In the genomic region with DNA sequence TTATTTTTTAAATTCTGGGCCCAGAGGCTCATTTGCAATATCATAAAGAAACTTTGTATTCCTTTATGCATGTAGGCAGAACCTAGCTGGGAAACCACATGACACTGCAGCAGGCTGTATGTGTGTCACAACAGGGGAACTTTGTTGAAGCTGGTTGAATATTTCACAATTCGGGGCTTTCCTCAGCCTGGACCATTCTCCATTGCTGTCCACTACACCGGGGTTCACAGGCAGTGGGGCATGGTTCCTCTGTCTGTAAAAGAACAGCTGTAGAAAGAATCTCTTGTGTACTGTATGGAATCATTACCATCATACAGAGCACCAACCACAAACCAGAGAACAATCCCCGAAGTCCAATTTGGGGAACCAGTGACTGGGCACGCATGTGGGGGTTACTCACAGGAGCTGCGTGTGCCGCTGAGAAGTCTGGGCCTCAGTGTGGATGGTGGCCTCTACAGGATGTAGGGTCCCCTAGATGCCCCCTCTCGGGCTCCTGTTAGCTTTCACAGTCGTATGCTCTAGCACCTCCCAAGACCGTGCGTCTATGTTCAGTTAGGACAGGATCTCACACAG, we compare ENCODE assay signal across 22 mouse cellular contexts. TPM values are rescaled to one million over a fixed set of nuclear protein-coding genes. Genes with fewer than 3 reads are reported as not detected.
DNase-seq lines count a peak whose midpoint lies in the region; ATAC-seq and TF ChIP-seq lines count a peak whose summit lies in the region.
"Had no signal": no experiment of that assay in that cellular context is flagged by ENCODE, and none has a peak within 500 bp of the region (broad histone marks: within the 10 kb centered on the region; RNA-seq: fewer than 3 reads in every experiment).

No protein-coding gene starts in this region.

- H3K4me3 ChIP-seq in lung, postnatal 0 days (ENCODE audit: low read depth, low read length) = no peak overlapping the region
- H3K4me3 ChIP-seq in CH12.LX (replicated peaks in 1 of 3; ENCODE audit: low read depth in 2 of 3, low read length in 2 of 3, poor library complexity in 1 of 3) = no peak overlapping the region
- no peak overlapping the region for H3K4me3 ChIP-seq in forebrain, embryonic 10.5 days
- H3K4me3 ChIP-seq: heart, embryonic 10.5 days; hindbrain, embryonic 12.5 days; midbrain, embryonic 13.5 days; myocyte; neural tube, embryonic 15.5 days had no signal

- H3K4me1 ChIP-seq in lung, postnatal 0 days (ENCODE audit: insufficient read depth, low read depth, low read length) = no peaks in the 10 kb centered on the region
- peaks cover 11 to 59% of the 10 kb centered on the region in 2 experiments for H3K4me1 ChIP-seq in CH12.LX (ENCODE audit: control insufficient read depth in 1 of 2, insufficient read depth in 2 of 2)
- no peaks in the 10 kb centered on the region for H3K4me1 ChIP-seq in forebrain, embryonic 10.5 days
- H3K4me1 ChIP-seq: midbrain, embryonic 13.5 days; neural tube, embryonic 15.5 days had no signal

- H3K9me3 ChIP-seq in lung, postnatal 0 days (ENCODE audit: low read length) = no peaks in the 10 kb centered on the region
- no peaks in the 10 kb centered on the region for H3K9me3 ChIP-seq in CH12.LX (replicated peaks; ENCODE audit: low read length)
- no peaks in the 10 kb centered on the region for H3K9me3 ChIP-seq in forebrain, embryonic 10.5 days
- H3K9me3 ChIP-seq: heart, embryonic 10.5 days; hindbrain, embryonic 12.5 days; midbrain, embryonic 13.5 days; neural tube, embryonic 15.5 days had no signal

- no peak overlapping the region for H3K9ac ChIP-seq in lung, postnatal 0 days (replicated peaks; ENCODE audit: low read depth)
- peak overlapping the region; percentile 43; the same call in 1 of the 2 replicates for H3K9ac ChIP-seq in CH12.LX (ENCODE audit: insufficient read depth, low read depth)
- H3K9ac ChIP-seq: hindbrain, embryonic 12.5 days; liver, embryonic 14.5 days; midbrain, embryonic 13.5 days; neural tube, embryonic 15.5 days had no signal

- TF ChIP-seq EP300 in lung, postnatal 0 days (IDR thresholded peaks at IDR 0.05) = no peak
- TF ChIP-seq EP300 in CH12.LX (IDR thresholded peaks at IDR 0.05; ENCODE audit: low read length) = peak; percentile 51

- no peak for TF ChIP-seq CTCF in lung, postnatal 0 days (IDR thresholded peaks at IDR 0.05)
- no peak for TF ChIP-seq CTCF in CH12.LX (conservative IDR thresholded peaks at IDR 0.05 in 1 of 2, IDR thresholded peaks at IDR 0.05 in 1 of 2; ENCODE audit: low read depth in 2 of 2, low read length in 2 of 2)

- no peak overlapping the region for H3K4me2 ChIP-seq in lung, postnatal 0 days (replicated peaks; ENCODE audit: low read depth, low read length)
- peak overlapping the region; percentile 67 for H3K4me2 ChIP-seq in CH12.LX (ENCODE audit: insufficient read depth, low read depth, poor library complexity, severe bottlenecking)
- H3K4me2 ChIP-seq: hindbrain, embryonic 12.5 days; midbrain, embryonic 13.5 days; neural tube, embryonic 15.5 days had no signal

- no peak overlapping the region for H3K27ac ChIP-seq in lung, postnatal 0 days (ENCODE audit: low read length)
- H3K27ac ChIP-seq in CH12.LX (ENCODE audit: insufficient read depth, low read depth) = peak overlapping the region; percentile 95
- no peak overlapping the region for H3K27ac ChIP-seq in forebrain, embryonic 10.5 days
- H3K27ac ChIP-seq: heart, embryonic 10.5 days; hindbrain, embryonic 12.5 days; liver, embryonic 14.5 days; midbrain, embryonic 13.5 days; neural tube, embryonic 15.5 days had no signal

- no peak for TF ChIP-seq RAD21 in CH12.LX (IDR thresholded peaks at IDR 0.05; ENCODE audit: low read depth, low read length)

- no peaks in the 10 kb centered on the region for H3K36me3 ChIP-seq in lung, postnatal 0 days (ENCODE audit: insufficient read depth, low read length)
- H3K36me3 ChIP-seq in CH12.LX (replicated peaks in 1 of 2; ENCODE audit: control insufficient read depth in 1 of 2, insufficient read depth in 1 of 2, low read length in 1 of 2) = peaks cover 75 to 90% of the 10 kb centered on the region in 2 experiments
- H3K36me3 ChIP-seq in forebrain, embryonic 10.5 days (replicated peaks) = no peaks in the 10 kb centered on the region
- H3K36me3 ChIP-seq: hindbrain, embryonic 12.5 days; midbrain, embryonic 13.5 days; neural tube, embryonic 15.5 days had no signal

- dilution Hi-C loops in CH12.LX (cut with MboI; ENCODE audit: extremely low pct_ligation_motif_present, extremely low pct_unique_long_range_greater_than_20kb, low sequenced_read_pairs) = no loop called here

- no peaks in the 10 kb centered on the region for H3K27me3 ChIP-seq in lung, postnatal 0 days (replicated peaks; ENCODE audit: insufficient read depth, low read length)
- H3K27me3 ChIP-seq in CH12.LX (replicated peaks) = no peaks in the 10 kb centered on the region
- H3K27me3 ChIP-seq in forebrain, embryonic 10.5 days (ENCODE audit: poor library complexity, severe bottlenecking) = no peaks in the 10 kb centered on the region
- H3K27me3 ChIP-seq: hindbrain, embryonic 12.5 days; midbrain, embryonic 13.5 days; neural tube, embryonic 15.5 days had no signal

- peaks cover 10% of the 10 kb centered on the region for H3K79me2 ChIP-seq in CH12.LX (replicated peaks; ENCODE audit: control insufficient read depth, extremely low read depth, insufficient read depth, poor library complexity, severe bottlenecking)

- peak; percentile 53 for ATAC-seq in lung, postnatal 0 days
- ATAC-seq in common myeloid progenitor, adult 5-6 weeks (replicated peaks; ENCODE audit: low read depth, poor library complexity, severe bottlenecking) = peak; percentile 83
- peak; percentile 83 for ATAC-seq in monocyte, adult 5-6 weeks (replicated peaks; ENCODE audit: insufficient number of reproducible peaks, low FRiP score, low TSS enrichment, poor library complexity, severe bottlenecking)
- ATAC-seq: forebrain, embryonic 14.5 days; midbrain, embryonic 13.5 days had no signal

- 82% methylated on average over 10 of the region's 10 CpGs for WGBS in lung, postnatal 0 days
- 90% methylated on average over 10 of the region's 10 CpGs for WGBS in forebrain, embryonic 10.5 days

- peak; percentile 50 for DNase-seq in lung, postnatal 0 days (ENCODE audit: low spot score)
- no peak for DNase-seq in lung, postnatal 10 days
- DNase-seq in CH12.LX (ENCODE audit: extremely low read depth) = peak; percentile 89
- DNase-seq in forebrain, embryonic 10.5 days (ENCODE audit: extremely low spot score, low spot score) = no peak
- DNase-seq in adrenal gland, adult (ENCODE audit: inconsistent age in 2 of 2, low spot score in 1 of 2) = no peak
- DNase-seq in cerebellum, adult 9-11 months = no peak
- DNase-seq: adrenal gland, postnatal 14 days; cerebellum, adult 18-20 months; kidney, adult 8-10 months; kidney, postnatal 14 days; left cerebral cortex, postnatal 4 days; right cerebral cortex, postnatal 25 days; thymus, postnatal 14 days had no signal

- in situ Hi-C loops in CH12.LX (cut with MboI; ENCODE audit: low pct_ligation_motif_present, low pct_unique_long_range_greater_than_20kb, low sequenced_read_pairs) = no loop called here

- TF ChIP-seq POLR2A in CH12.LX (IDR thresholded peaks at IDR 0.05; ENCODE audit: low read depth, low read length) = no peak

TF ChIP-seq in CH12.LX, 34 proteins besides CTCF, POLR2A, EP300 and RAD21:
- peak; percentile 88 for TF ChIP-seq ETS1 (conservative IDR thresholded peaks at IDR 0.05; ENCODE audit: low read depth, low read length)
- no peak for TF ChIP-seq HCFC1 (IDR thresholded peaks at IDR 0.05; ENCODE audit: low read depth, low read length)
- peak; percentile 95 for TF ChIP-seq BHLHE40 (IDR thresholded peaks at IDR 0.05; ENCODE audit: low read depth, low read length)
- peak; percentile 78 for TF ChIP-seq TCF12 (IDR thresholded peaks at IDR 0.05; ENCODE audit: low read depth, low read length)
- 0 out of 2 replicates have a peak, but pooled peaks have one; percentile 21 for TF ChIP-seq USF1 (IDR thresholded peaks at IDR 0.05; ENCODE audit: low read depth, low read length)
- TF ChIP-seq IRF4 (IDR thresholded peaks at IDR 0.05; ENCODE audit: low read depth, low read length) = peak; percentile 46; the same call in 1 of the 2 replicates
- TF ChIP-seq CHD2 (IDR thresholded peaks at IDR 0.05; ENCODE audit: low read length) = no peak
- TF ChIP-seq USF2 (conservative IDR thresholded peaks at IDR 0.05; ENCODE audit: low read depth, low read length) = no peak
- no peak for TF ChIP-seq E2F4 (IDR thresholded peaks at IDR 0.05; ENCODE audit: insufficient replicate concordance, low read depth, low read length)
- no peak for TF ChIP-seq SMC3 (IDR thresholded peaks at IDR 0.05; ENCODE audit: low read depth, low read length)
TF ChIP-seq in CH12.LX: peak in this region for 5.

RNA-seq across cellular contexts. Expression of a gene that starts 53.3 kb away (rescaled TPM):
- 4.3 and 5.5 TPM in 2 replicates for polyA plus RNA-seq in lung, postnatal 0 days (2015; fragmentation: Nextera tagmentation; extraction: Ambion mirVana)
- 151 and 163 TPM in 2 replicates for total RNA-seq in CH12.LX (2012; rRNA removed)
- total RNA-seq in CH12.LX (2014; rRNA removed) = 108 and 117 TPM in 2 replicates
- 171 and 185 TPM in 2 replicates for polyA plus RNA-seq in CH12.LX (2012; ENCODE audit: insufficient read length, low read depth)
- total RNA-seq in common myeloid progenitor, adult 5-6 weeks (2017) = 79.3 and 83.0 TPM in 2 replicates
- total RNA-seq in monocyte, adult 5-6 weeks (2017) = 284 to 318 TPM (median 288 TPM) in 3 replicates
- 2.1 and 2.3 TPM in 2 replicates for polyA plus RNA-seq in forebrain, embryonic 10.5 days (2016; fragmentation: Nextera tagmentation; extraction: Ambion mirVana)

Comparison
In these comparisons a context has a peak if more than half of its experiments do, and no peak if none do; other contexts are left out.
1. DNase-seq: peak in lung, postnatal 0 days (single experiment) and CH12.LX (single experiment); none in lung, postnatal 10 days (single experiment), forebrain, embryonic 10.5 days (single experiment), adrenal gland, adult (0 of 2) and cerebellum, adult 9-11 months (single experiment).
2. Peak in every context shown above with its lines, with median percentiles within 50 percentile points of each other: ATAC-seq.